Mouse (Mus musculus) megakaryocyte, adult 5-6 weeks (primary cell): ENCODE data around the gene Cdk15. TPM values are rescaled to one million over a fixed set of nuclear protein-coding genes. Genes with fewer than 3 reads are reported as not detected.
A peak's percentile ranks its signal among the peaks of the same experiment; 100 is the strongest.

Experiments
- ATAC-seq: 2 replicates; pipeline ENCODE4 v1.8.0; 2016; ENCODE audit warnings: mild to moderate bottlenecking, inconsistent platforms; ENCODE audit not compliant: poor library complexity, severe bottlenecking
- total RNA-seq, 2 experiments: library from RNA; stranded (forward) in 1 of 2; stranded (reverse) in 1 of 2; fragments of 153-499, 151-499 nt in 1 of 2; fragments of 221-1000, 200-1000 nt in 1 of 2; gene quantifications; 2 replicates each; pipeline versions ENCODE4 v1.2.3 to v1.2.4; 2015 to 2017

Cdk15 gene
- total RNA-seq, 2 experiments from 2014 or later: not detected

DNA sequence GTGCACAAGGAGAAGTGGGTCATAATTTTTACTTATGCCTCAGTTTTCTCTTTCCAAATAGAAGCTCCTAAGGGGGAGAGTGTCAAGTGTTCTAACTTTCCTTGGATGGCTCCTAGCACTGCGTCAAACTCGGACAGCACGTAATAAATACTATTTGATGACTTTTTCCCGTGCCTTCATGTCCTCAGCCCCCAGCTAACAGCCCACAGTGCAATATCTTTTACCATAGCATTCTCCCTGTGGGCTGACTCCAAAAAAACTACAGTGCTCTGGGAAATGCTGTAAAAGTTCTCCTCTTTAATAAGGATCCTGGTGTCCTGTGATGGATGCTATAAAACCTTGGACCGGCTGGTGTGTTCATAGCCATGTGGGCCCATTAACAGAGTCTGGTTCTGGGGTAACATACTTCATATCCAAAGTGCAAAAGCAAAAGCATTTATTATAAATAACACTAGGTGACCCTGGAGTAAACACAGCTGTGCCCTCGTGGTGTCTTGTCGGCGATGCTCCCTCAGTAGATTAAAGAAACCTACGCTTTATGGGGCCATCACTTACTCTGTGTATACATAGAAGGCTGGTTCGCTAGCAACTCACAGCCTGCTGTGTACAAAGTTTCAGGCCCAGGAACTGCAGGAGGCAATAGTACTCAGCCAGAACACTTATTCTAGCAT lies 112.1 kb downstream of the Cdk15 start:
- no peak for ATAC-seq

DNA sequence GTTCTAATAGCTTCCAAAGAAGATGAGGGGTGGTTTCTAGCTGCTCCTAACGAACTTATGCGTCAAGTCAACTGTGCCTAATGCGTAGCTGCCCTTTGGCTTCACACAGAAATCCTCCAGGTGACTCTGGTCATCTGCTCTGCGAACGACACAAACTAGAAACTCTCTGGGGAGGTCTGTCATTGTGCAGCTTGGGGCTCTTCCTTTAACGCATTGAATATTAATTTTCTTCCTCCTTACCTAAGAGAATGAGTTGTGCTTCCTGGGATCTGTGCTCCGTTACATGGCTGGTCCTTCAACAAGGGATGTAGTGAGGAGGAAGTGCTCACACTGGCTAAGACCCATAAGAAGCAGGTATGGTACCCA lies 112.6 kb downstream of the Cdk15 start:
- ATAC-seq: no peak

DNA sequence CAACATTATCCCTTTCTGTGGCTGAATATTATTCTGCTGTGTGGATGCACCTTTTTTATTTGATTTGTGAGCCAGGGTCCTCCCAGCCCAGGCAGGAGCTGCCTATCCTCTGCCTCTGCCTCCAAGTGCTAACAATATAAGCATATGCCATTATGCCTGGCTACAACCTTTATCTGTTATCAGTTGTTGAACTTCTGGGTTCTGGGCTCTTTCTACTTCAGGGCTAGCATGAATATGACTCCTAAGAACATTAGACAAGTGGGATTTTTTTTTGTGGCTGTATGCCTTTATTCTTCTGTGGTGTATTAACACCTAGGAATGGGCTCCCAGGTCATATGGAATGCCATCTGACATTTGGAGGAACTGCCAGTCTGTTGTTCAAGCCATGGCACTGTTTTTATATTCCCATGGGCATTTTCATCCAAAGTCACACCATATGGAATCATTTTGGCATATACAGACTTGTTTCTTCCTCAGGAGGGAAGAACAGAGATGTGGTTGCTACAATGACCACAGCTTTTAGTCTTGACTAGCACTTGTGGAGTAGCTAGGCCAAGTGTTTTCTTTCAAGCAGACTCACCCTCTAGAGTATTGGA lies 113.7 kb downstream of the Cdk15 start:
- ATAC-seq: no peak

DNA sequence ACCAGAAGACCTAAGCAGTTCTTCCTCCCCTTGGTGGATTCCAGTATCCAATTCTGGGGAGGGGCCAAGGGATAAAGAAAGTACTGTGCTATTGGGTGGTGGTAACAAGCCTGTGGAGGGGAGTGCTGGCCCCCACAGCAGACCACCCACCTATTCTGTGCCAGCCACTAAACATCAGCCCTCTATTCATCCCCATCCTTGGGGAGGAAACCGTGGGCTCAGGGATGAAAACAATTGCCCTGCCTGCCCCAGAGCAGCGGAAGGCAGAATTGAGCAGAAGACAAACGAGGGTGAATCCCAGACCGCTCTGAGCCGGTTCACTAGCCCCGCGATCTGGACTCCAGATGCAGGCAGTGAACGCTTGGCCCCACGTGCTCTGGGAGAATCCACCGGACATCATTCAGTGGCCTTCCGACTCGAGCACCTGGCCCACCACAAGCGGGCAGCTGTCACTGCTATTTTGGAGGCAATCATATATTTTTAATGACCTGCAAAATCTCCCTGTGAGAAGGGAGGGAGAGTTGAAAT lies 119.4 kb downstream of the Cdk15 start:
- no peak for ATAC-seq

DNA sequence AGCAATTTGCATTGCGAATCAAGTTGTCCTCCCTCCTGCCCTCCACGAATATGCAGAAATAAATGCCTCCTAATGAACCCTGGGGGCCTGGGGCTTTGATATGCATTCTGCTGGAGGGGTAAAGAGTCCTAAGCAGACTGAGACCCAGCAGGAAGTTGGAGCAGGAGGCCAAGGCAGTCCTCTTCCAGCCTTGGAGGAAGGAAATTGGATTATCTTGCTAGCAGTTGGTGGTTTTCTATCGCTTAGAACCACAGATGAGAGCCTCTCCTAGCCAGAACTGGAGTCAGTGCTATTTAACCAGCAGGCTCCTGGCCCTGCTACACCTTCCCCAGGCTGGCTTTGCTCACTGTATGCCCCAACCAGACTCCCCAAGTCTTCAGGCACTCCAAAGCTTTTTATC lies 119.9 kb downstream of the Cdk15 start:
- no peak for ATAC-seq

GRCm38 (mm10) chr1:59377312-59377711 lies 120.6 kb downstream of the Cdk15 start:
- ATAC-seq: peak; percentile 45; the same call in 1 of the 2 replicates

- no peak for ATAC-seq
These were observed 124.2 kb downstream of the Cdk15 start for GRCm38 (mm10) chr1:59380926-59381325.

DNA sequence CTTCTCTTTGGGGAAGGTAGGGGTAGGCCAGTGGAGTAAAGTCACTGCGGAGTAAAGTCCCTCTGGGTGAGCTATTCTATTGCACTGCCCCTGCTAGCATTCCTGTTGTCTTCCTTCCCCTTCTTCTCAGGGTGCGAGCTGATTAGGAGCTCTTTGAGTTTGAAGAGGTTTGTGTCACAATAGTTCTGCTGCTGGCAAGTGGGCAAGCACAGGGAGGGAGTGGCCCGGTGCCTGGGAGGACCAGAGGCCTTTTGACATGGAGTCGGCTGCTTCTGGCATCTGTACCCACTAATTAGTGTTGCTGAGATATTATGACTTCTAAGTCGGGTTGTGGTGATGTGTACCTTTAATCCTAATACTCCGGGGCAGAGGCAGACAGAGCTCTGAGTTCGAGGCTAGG lies 124.8 kb downstream of the Cdk15 start:
- no peak for ATAC-seq

- no peak for ATAC-seq
These were observed 125.8 kb downstream of the Cdk15 start for GRCm38 (mm10) chr1:59382516-59382915.

GRCm38 (mm10) chr1:59383049-59383610 lies 126.4 kb downstream of the Cdk15 start:
- no peak for ATAC-seq

DNA sequence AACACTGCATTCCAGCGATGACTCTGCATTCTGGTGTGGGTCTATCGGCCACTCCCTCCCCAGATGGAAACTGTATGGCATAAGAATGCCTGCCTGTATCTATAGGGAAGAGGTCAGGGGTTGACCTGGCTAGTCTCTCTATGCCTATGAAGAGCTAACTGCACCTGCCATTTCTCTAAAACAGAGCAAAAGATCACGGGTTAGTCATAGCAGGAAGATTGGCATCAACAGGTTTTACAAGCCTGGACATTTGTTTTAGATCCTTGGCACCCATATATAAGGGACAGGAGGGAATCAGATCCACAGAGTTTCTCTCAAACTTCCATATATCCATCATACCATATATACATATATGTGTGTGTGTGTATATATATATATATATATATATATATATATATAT lies 127.7 kb downstream of the Cdk15 start:
- no peak for ATAC-seq

GRCm38 (mm10) chr1:59385641-59386040 lies 128.9 kb downstream of the Cdk15 start:
- no peak for ATAC-seq

GRCm38 (mm10) chr1:59387542-59388314 lies 131.0 kb downstream of the Cdk15 start:
- ATAC-seq: no peak

DNA sequence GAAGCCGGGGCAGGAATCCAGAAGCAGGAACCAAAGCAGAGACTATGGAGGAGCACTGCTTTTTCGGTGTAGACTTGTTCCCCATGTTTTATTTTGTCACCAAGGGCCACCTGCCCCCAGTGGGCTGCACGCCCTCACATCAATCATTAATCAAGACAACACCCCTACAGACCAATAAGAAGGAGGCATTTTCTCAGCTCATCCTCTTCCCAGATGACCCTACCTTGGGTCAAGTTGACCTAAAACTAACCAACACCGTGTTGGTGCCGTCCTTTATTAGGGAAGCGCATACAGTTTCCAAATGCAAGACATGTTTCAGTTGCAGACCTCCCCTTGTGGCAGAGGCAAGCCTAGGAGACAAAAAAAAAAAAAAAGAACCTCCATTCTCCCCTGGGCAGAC lies 132.5 kb downstream of the Cdk15 start:
- no peak for ATAC-seq

GRCm38 (mm10) chr1:59391736-59392135 lies 135.0 kb downstream of the Cdk15 start:
- no peak for ATAC-seq

- ATAC-seq: no peak
These were observed 137.4 kb downstream of the Cdk15 start for GRCm38 (mm10) chr1:59394072-59394471.

DNA sequence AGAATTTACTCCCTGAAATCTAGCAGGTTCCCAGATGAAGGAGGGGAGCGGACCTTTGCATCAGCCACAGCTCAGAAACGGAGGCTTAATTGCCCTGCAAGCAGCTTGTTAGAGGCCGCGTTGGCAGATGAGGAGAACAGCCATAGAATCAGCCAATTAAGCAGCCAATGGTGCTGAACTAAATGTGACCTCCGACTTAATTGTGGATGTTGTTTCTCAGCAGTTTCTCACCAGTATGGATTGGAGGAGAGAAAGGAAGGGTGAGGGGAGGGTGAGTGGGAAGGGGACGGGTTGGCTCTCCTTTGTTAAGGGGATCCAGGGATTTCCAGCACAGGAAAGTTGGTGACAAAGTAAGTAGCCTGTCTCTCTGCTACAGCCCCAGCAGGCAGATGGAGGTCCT lies 137.9 kb downstream of the Cdk15 start:
- ATAC-seq: no peak

DNA sequence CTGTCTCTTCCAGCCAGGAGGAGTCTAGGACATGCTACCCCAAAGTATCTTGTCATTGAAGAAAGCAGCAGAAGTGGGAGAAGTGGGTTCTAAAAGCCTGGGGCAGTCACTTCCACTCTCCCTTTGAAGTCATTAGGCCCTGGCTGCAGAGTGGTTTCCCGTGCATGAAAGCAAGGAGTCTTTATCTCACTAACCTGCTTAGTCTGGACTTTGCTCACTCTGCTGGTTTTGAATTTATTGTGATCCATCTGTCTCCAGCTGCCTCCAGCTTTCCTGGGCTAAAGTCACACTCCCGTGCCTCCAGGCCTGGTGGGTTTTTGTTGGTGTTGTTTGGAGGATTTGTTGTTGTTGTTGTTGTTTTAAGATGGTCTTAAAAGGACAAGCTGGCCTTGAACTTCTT lies 139.3 kb downstream of the Cdk15 start:
- no peak for ATAC-seq

DNA sequence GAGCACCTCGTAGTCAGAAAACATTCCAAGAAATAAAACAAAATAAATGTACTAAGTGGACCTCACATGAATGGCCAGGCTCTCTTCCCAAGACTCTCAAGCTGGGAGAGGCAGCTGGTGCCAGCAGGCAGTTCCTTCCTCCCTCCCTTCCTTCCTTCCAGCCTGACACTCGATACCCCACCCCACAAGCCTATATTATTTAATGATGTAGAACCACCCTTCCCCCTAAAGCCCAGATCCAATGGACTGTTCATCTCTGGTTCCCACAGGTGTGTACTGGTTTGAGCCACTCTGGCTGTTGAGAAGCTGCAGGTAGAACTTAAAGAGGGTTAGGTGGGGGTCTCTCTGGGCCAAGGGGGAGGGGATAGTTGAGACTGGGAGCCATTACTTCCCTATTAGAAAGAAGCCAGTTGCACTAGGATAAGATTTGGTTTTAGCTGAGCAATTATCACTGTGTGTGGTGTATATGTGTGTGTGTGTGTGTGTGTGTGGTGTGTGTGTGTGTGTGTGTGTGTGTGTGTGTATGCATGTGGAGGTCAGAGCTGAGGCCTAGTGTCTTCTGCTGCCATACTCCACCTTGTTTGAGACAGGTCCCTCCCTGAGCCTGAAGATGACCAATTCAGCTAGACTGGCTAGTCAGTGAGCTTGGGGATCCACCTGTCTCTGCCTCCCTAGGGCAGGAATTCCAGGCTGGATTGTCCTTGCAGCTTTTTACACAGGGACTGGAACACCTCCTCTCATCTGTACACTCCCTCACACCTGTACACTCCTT lies 143.0 kb downstream of the Cdk15 start:
- ATAC-seq: no peak

DNA sequence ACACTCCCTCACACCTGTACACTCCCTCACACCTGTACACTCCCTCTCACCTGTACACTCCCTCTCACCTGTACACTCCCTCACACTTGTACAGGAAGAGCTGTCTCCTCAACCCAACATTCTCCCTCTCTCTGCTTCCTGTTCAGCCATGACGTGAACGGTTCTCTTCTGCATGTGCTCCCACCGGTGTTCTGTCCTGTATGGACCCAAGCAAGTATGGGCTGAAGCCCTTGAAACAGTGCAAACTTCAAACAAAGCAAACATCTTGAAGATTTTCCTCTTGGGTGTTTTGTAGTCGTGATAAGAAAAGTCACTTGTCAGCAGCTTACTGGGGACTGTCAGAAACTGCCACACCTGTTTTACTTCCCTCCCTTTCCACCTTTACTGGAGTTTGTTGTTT lies 144.5 kb downstream of the Cdk15 start:
- ATAC-seq: no peak
